Mouse (Mus musculus): ENCODE results near the gene Cacnb3. TPM values are rescaled to one million over a fixed set of nuclear protein-coding genes. Genes with fewer than 3 reads are reported as not detected.
A peak's percentile ranks its signal among the peaks of the same experiment; 100 is the strongest.

Gene Cacnb3
- polyA plus RNA-seq, 1 experiment, result 0.95 TPM

DNA sequence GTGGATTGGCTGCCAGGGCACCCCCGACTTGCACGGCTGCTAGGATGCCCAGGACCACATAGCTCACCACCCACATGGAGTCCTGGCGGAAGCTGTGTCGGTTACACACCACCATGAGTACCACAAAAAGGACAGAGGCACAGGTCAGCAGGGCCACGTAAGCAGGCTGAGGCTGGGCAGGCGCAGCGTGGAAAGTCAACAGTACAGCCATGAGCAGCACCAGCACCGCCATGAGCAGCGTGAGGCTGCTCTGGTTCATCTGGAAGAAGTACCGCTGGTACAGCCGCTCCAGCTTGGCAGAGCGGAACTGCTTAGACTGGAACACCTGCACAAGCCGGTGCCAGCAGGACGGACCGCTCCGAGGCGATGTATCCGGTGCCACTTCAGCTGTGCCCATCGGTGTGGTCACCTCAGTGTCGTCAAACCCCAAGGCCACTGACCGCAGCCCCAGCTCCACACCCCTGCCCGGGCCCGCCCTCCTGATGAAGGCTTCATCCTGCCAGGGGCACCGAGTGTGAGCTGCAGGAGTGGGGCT is 26.5 kb upstream of the Cacnb3 start:
- no peak overlapping the region for H3K4me3 ChIP-seq (ENCODE audit: insufficient read depth, low read depth, low read length)
- peaks cover 28% of the 10 kb centered on the region for H3K4me1 ChIP-seq (ENCODE audit: control insufficient read depth, insufficient read depth, insufficient read length, low read length)
- peak overlapping the region; percentile 4; the same call in 1 of the 2 replicates for H3K27ac ChIP-seq (replicated peaks; ENCODE audit: low read depth, low read length)

DNA sequence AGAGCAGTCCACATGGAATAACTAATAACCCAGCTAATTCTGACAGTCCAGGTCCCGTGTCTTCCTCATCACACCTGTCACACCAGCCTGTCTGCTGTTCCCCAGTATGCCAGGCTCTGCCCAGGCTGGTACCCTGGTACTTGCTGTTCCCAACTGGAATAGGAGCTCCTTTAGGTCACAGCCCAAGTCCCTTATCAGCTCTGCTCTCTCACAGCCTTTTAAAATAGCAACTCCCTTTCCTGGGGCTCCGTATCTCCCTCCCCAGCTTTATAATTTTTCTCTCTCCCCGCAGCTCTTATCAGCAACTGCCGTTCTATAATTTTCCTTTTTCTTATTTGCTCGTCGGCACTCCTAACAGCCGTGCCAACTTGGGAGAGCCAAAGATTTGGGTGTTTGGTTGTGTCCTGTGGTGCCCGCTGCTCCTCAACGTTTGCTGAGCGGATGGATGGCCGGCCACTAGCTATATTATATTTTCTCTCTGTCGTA is 24.5 kb upstream of the Cacnb3 start:
- Histone ChIP-seq H3K4me3 (ENCODE audit: insufficient read depth, low read depth, low read length) (peak overlapping the region; percentile 95), H3K27ac (replicated peaks; ENCODE audit: low read depth, low read length) (peak overlapping the region; percentile 52), H3K4me1 (ENCODE audit: control insufficient read depth, insufficient read depth, insufficient read length, low read length) (peaks cover 28% of the 10 kb centered on the region)

DNA sequence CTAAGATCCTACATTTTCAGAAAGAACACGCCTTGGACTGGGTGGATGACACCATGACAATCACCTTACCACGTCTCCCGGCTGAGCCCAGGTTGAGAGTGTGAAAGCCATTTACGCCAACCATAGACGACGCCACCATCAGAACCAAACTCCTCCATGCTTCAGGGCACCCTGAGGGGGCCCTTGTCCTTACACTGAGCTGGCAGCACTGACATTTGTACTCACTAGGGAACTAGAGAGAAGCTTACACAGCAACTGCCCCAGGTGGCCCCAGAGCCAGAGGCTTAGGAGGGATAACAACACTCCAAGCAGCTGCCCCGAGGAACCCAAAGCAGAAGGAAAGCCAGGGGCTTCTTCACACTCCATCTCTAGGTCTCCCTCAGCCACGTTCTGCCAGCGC is 23.9 kb upstream of the Cacnb3 start:
- H3K4me3 ChIP-seq (ENCODE audit: insufficient read depth, low read depth, low read length), result peak overlapping the region; percentile 95
- peaks cover 26% of the 10 kb centered on the region for H3K4me1 ChIP-seq (ENCODE audit: control insufficient read depth, insufficient read depth, insufficient read length, low read length)
- H3K27ac ChIP-seq (replicated peaks; ENCODE audit: low read depth, low read length), result peak overlapping the region; percentile 52

DNA sequence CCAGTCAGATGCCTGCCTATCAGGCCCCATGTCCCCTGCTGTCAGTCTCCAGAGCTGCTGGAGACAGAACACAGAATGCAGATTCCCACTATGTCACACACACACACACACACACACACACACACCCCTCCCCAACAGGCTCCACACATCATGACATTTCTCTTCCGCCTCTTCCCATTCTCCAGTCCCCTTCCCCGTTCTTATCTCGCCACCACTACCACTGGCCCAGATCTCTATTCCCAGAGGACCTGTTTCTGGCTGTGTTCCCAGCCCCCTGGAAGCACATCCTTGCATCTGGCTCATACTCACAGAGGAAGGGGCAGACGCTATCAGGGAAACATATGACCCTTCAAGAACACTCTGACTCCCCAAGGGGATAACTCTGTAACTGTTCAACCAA is 23.1 kb upstream of the Cacnb3 start:
- Histone ChIP-seq H3K27ac (replicated peaks; ENCODE audit: low read depth, low read length) (peak overlapping the region; percentile 62), H3K4me3 (ENCODE audit: insufficient read depth, low read depth, low read length) (peak overlapping the region; percentile 95), H3K4me1 (ENCODE audit: control insufficient read depth, insufficient read depth, insufficient read length, low read length) (peaks cover 22% of the 10 kb centered on the region)

DNA sequence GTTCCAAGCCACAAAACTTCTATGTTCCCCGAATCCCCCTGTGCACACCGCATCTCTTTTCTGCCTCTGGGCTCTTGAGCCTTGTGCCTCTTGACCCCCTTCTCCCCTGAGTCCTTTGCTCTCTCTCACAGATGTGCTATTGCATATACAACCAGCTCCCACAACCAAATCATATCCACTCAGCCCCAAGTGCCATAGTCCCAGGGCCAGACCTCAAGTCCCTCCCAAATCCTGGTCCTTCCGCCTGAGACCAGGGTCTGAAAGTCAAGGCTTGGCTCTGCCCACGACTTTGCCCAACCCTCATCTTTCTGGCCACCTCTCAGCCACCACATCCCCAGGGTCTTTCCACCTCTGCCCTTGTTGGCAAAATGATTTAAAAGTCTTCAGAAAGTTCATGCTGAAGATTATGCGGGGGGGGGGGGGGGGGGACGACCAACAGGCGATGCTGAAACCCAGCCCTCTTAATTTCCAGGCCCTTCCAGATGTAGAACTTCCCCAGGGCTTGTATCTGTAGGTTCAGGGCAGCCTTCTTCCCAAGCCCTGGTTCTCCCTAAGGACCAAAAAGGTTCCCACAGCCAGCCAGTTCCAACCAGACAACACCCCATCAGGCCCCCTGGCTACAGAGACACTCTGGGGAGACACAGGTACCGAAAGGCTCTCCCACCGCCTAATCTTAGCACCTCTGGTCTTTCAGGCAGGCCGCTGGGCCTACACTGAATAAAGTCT is 22.4 kb upstream of the Cacnb3 start:
- H3K4me1 ChIP-seq (ENCODE audit: control insufficient read depth, insufficient read depth, insufficient read length, low read length), result peaks cover 16% of the 10 kb centered on the region; the same call in 1 of the 2 replicates
- H3K4me3 ChIP-seq (ENCODE audit: insufficient read depth, low read depth, low read length), result peak overlapping the region; percentile 95
- peak overlapping the region; percentile 89 for H3K27ac ChIP-seq (replicated peaks; ENCODE audit: low read depth, low read length)

DNA sequence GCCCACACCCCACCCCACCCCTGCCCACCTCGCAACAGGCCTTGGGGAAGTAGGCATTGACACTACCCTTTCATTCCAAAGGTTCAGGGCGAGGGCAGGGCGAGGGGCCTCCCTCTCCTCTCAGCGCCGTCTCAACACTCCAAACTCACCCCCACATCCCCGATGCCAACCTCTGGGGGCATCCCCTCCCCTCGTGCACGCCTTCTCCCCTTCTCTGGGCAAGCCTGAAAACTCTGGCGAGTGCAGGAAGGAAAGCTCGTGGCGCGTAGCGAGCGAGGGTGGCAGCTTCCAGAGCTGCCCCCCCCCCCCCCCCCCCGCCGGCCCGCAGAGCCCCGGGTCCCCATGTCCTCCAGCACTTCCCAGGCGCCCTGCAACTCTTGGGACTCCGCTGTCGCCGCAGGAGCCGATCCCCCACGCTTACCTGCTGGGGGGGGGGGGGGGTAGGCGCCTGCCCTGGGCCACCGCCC is 21.8 kb upstream of the Cacnb3 start:
- H3K4me1 ChIP-seq (ENCODE audit: control insufficient read depth, insufficient read depth, insufficient read length, low read length), result peaks cover 13% of the 10 kb centered on the region; the same call in 1 of the 2 replicates
- H3K27ac ChIP-seq (replicated peaks; ENCODE audit: low read depth, low read length), result peak overlapping the region; percentile 89
- H3K4me3 ChIP-seq (ENCODE audit: insufficient read depth, low read depth, low read length), result peak overlapping the region; percentile 95

DNA sequence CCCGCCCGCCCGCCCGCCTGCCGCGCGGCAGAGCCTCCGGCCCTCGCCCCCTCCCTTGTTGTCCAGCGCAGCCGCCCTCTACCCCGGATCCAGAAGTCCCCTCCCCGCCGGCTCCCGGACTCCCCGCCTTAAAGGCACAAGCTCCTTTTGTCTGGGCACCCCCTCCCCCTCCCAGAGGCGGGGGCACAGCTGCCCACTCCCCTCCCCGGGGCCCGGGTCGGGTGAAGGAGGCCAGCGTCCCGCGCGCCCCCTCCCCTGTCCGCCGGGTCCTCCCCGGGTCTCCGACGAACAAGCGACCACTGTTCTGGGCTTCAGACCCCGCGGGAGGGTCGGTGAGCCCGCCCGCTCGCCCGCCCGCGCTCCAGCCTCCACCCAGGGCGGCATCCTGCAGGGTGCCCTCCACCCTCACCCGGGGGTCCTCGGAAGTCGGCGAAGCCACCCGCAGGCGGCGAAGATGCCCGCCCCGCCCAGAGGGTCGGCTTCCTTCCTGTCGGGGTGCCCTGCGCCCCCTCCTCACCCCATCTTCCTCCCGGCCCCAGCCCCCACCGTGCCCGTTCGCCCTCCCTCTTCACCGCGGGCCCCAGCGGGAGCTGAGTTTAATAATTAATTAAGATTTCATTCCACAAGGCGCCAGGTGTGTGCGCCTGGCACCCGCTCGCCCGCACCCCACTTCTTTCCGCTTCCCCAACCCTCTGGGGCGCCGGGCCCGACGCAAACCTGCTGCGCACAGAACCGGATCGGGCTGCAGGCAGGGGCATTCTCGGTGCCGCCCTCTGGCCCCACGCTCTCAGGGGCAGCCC is 21.1 kb upstream of the Cacnb3 start, which contains the start of gene Adcy6:
TSS of gene Adcy6 (minus strand) at position 746 of the 800 bp plus-strand sequence.
- H3K4me1 ChIP-seq (ENCODE audit: control insufficient read depth, insufficient read depth, insufficient read length, low read length), result peaks cover 8% of the 10 kb centered on the region; the same call in 1 of the 2 replicates
- H3K4me3 ChIP-seq (ENCODE audit: insufficient read depth, low read depth, low read length), result peak within 1 kb of the TSS; percentile 95
- peak within 1 kb of the TSS; percentile 89 for H3K27ac ChIP-seq (replicated peaks; ENCODE audit: low read depth, low read length)

DNA sequence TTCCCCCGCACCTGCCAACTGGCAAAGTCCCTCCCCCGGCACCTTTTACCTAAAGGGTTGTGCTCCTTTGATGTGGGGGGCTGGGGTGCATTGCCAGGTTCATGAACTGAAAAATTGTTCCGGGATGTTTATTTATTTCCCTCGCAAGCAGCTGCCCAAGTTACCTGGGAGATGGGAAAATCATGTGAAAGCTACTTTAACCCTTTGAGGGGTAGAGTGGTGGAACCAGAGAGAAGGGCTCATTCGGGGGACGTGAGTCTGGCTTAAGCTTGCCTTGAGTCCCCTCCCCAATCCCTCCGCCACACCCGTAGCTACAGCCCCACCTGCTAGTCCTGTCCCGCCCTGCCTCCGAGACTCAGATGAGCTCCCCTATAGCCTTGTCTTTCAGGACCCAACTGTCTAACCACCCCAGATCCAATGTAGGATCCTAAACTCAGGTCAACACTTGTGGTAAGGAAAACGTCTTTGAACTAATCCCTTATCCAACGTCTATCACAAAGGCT is 20.5 kb upstream of the Cacnb3 start:
- 0 out of 2 replicates have a peak, but pooled peaks cover 8% of the 10 kb centered on the region for H3K4me1 ChIP-seq (ENCODE audit: control insufficient read depth, insufficient read depth, insufficient read length, low read length)
- peak overlapping the region; percentile 95 for H3K4me3 ChIP-seq (ENCODE audit: insufficient read depth, low read depth, low read length)
- no peak overlapping the region for H3K27ac ChIP-seq (replicated peaks; ENCODE audit: low read depth, low read length)

DNA sequence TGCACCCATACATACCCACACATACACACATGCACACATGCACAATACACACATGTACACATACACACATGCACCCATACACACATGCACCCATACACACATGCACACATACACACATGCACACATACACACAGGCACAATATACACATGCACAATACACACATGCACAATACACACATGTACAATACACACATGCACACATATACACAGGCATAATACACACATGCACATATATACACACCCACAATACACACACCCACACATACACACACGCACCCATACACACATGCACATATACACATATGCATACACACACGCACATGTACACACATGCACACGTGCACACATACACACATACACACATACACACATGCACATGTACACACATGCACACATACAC is 18.4 kb upstream of the Cacnb3 start:
- H3K4me1 ChIP-seq (ENCODE audit: control insufficient read depth, insufficient read depth, insufficient read length, low read length), result no peaks in the 10 kb centered on the region
- H3K27ac ChIP-seq (replicated peaks; ENCODE audit: low read depth, low read length), result no peak overlapping the region
- no peak overlapping the region for H3K4me3 ChIP-seq (ENCODE audit: insufficient read depth, low read depth, low read length)

DNA sequence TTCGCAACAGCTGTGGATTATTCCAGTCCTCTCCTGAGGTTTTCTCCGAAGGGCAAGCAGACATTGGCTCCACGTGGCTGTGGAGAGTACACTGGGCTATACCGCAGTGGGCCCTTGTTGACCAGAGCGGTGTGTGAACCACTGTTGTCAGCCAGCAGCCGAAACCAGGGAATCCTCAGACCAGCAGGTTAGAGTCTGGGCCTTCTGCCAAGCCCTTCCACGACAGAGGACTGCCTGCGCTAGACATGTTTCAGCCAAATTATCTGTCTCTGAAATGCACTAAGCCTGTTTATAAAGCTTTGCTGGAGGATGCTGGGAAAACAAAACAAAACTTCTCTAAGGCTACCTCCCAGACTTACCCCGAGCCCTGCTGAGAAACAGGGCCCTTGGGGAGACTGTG is 16.1 kb upstream of the Cacnb3 start:
- Histone ChIP-seq H3K4me1 (ENCODE audit: control insufficient read depth, insufficient read depth, insufficient read length, low read length) (no peaks in the 10 kb centered on the region), H3K4me3 (ENCODE audit: insufficient read depth, low read depth, low read length) (no peak overlapping the region), H3K27ac (replicated peaks; ENCODE audit: low read depth, low read length) (no peak overlapping the region)

DNA sequence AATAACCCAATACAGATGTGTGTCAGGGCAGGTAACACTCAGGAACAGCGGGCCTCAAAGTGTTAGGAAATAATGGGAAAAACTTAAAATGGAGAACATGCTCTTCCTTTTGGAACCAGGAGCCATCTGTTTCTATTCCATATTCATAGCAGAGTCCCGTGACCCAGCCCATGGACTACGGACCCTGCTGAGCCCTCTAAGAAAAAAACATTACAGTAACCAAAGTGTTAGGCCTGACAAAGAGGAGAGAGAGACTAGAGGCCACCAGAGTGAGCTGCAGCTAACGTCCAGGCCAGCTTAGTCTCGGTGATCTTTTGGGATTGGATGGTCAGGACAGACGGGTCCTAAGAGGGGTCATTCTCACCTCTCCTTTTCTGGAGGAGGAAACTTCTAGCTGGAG is 15.7 kb upstream of the Cacnb3 start:
- Histone ChIP-seq H3K4me3 (ENCODE audit: insufficient read depth, low read depth, low read length) (no peak overlapping the region), H3K4me1 (ENCODE audit: control insufficient read depth, insufficient read depth, insufficient read length, low read length) (no peaks in the 10 kb centered on the region), H3K27ac (replicated peaks; ENCODE audit: low read depth, low read length) (no peak overlapping the region)

DNA sequence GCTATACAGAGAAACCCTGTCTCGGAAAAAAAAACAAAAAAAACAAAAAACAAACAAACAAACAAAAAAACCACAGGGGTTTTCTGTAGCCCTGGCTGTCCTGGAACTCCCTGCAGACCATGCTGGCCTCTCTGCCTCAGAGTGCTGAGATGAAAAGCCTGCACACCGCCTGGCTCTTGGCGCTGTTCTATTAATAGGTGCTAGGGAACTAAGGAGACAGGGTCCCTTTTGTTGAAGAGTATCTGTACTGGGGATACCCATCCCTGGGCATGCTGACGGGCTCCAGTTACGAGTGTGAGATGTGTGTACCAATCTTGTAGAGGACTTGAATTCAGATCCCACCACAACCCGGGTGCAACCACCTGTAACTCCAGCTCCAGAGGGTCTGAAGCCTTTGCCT is 14.9 kb upstream of the Cacnb3 start:
- Histone ChIP-seq H3K4me1 (ENCODE audit: control insufficient read depth, insufficient read depth, insufficient read length, low read length) (no peaks in the 10 kb centered on the region), H3K4me3 (ENCODE audit: insufficient read depth, low read depth, low read length) (no peak overlapping the region), H3K27ac (replicated peaks; ENCODE audit: low read depth, low read length) (no peak overlapping the region)

DNA sequence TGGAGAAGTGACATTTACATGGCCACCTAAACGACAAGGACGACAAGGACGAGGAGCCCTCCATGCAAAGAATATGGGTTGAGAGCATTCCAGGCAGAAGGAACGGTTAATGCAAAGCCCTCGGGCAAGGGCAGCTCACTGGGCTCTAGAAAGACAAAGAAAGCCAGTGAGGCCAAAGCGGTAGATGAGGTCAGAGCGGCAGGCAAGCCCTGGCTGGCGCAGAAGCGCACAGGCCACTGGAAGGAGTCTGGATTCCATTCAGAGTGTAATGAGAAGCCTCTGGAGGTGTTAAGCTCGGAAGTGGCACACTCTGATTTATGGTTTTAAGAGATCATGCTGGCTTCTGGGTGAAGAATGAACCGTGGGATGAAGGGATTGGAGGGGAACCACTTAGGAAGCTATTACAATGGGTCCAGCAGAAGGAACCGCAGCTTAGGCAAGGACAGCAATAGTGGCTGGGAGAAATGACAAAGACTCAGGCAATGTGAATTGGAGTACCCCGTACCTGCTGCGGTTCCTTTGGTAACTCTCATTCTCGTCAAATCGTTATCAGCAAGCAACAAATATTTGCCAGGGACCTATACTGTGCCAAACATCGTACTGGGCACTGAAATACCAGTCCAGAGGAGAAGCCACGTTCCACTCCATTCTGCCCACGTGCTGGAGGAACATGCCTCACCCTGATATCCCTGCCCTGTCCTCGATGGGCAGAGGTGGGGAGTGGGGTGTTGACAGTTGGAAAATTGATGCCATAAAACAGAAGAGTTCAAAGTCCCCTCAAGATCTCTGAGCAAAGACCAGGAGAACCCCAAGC is 14.1 kb upstream of the Cacnb3 start:
- Histone ChIP-seq H3K27ac (replicated peaks; ENCODE audit: low read depth, low read length) (no peak overlapping the region), H3K4me3 (ENCODE audit: insufficient read depth, low read depth, low read length) (no peak overlapping the region), H3K4me1 (ENCODE audit: control insufficient read depth, insufficient read depth, insufficient read length, low read length) (no peaks in the 10 kb centered on the region)

DNA sequence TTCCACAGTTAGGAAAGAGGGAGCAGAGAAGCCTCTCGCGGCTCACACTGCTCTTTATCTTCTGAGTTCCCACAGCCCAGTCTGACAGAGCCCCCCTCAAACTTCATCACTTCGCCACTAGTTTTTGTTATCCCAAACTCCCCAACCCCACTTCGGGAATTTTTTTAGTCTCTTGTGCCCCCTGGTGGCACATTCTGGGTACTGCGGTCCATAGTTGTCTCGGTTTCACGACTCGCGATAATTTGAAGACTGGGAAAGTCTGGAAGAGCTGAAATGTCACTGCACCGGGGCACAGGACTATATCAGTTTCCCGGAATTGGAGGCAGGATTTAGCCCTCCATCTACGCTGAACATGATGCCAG is 13.5 kb upstream of the Cacnb3 start:
- Histone ChIP-seq H3K27ac (replicated peaks; ENCODE audit: low read depth, low read length) (no peak overlapping the region), H3K4me3 (ENCODE audit: insufficient read depth, low read depth, low read length) (no peak overlapping the region), H3K4me1 (ENCODE audit: control insufficient read depth, insufficient read depth, insufficient read length, low read length) (no peaks in the 10 kb centered on the region)
